Mouse (Mus musculus) Patski (cell line): ENCODE measurements at regions not wholly inside any gene's neighbourhood (a gene's known extent, or its start where the extent isn't known, plus 50 kb on each side); places are given as distances from the start of the nearest gene placed in this dataset.

ENCODE experiments used
- ATAC-seq: fragments of 100-300 bp; one replicate; pipeline ENCODE4 v1.8.0; 2021
- CTCF ChIA-PET: fragments of 350-600 bp; sonication (Branson Sonifier 250); formaldehyde crosslinking; loops from one replicate; lab custom pipeline; 2022; ENCODE audit warnings: inconsistent platforms; lab: Charles Lee
- POLR2A ChIA-PET: fragments of 350-600 bp; sonication (Branson Sonifier 250); formaldehyde crosslinking; loops from one replicate; lab custom pipeline; 2022; ENCODE audit warnings: antibody characterized with exemption, inconsistent platforms; lab: Charles Lee
- DNase-seq: peaks from one replicate; pipeline ENCODE4 v3.0.0-alpha.2; 2011; ENCODE audit warnings: low read depth, low spot score
- H3K27me3 ChIP-seq: fragments of 371-371 bp; one replicate; pipeline ENCODE4 v1.5.1; 2021
- CTCF ChIP-seq: fragments of 100-300 bp; IDR thresholded peaks from one replicate; pipeline ENCODE4 v1.5.1; 2021
- in situ Hi-C: fragments of 300-500 bp; cut with MboI; formaldehyde crosslinking; loops from 3 replicates; pipeline ENCODE4 v1.11.1; 2018; ENCODE audit warnings: low pct_unique_long_range_greater_than_20kb, mixed read lengths

DNA sequence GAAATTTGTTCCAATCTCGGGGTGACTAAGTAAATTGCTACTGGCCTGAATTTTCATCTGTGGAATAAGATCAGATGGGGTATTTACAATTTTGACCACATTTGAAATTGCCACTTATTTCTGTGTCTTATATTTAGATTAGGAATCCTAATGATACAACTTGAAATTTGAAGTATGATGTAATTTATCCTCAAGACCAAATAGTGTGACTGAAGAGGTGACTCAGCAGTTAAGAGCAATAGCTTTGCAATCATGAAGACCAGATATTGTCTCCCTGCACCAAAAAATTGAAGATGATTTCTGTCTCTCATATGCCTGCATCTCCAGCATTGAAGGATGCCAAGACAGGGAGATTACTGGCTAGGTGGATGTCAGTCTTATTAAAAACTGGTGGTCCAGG is 114.3 kb upstream of the Gm597 start:
- in situ Hi-C loops: no loop called here
- CTCF ChIA-PET: no interaction called here
- POLR2A ChIA-PET: no interaction called here
- no peaks in the 10 kb centered on the region for H3K27me3 ChIP-seq
- TF ChIP-seq CTCF: no peak
- ATAC-seq: no peak
- DNase-seq: no peak

DNA sequence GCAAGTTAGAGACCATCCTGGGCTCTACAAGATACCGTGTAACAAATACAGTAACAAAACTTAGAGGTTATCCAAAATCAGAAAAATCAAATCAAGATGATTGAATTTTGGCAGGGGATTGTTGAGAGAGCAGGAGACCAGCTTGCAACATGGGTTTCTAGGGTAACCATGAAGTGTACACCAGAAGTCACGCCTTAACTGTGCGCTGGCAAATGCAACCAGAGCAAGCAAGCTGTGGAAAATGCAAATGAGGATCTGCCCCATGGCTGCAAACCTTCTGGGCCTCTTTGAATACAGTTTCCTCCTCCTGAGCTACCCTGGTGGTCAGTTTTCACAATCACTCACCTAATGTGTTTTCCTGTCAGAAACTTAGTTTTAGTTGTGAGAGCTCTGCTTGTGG is 97.6 kb upstream of the Gm597 start:
- CTCF ChIA-PET: no interaction called here
- in situ Hi-C loops: no loop called here
- no peak for DNase-seq
- no peak for TF ChIP-seq CTCF
- H3K27me3 ChIP-seq: no peaks in the 10 kb centered on the region
- POLR2A ChIA-PET: no interaction called here
- no peak for ATAC-seq

DNA sequence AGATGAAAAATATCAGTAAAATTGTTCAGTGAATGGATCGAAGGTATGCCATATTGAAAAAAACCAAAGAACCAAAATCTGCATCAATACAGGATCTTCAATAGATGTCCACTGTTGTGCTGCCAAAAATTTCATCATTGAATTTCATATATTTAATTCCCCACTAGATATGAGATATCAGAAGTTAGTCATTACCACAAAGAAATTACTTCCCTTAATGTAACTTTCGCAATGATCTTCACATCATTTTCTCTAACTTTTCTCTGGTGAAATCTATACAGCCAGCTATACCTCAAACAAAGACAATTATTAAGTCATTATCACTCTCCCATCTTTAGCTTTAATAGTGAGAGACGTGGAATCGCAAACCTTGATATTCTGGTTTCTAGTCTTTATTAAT is 64.5 kb upstream of the Gm597 start:
- in situ Hi-C loops: no loop called here
- ATAC-seq (no peak), DNase-seq (no peak)
- no peaks in the 10 kb centered on the region for H3K27me3 ChIP-seq
- no peak for TF ChIP-seq CTCF
- ChIA-PET CTCF (no interaction called here), POLR2A (interaction anchor here (0.6 kb wide), 1 partner anchor 9 kb away, joined by 3 read pairs; no protein-coding TSS in a partner anchor)

DNA sequence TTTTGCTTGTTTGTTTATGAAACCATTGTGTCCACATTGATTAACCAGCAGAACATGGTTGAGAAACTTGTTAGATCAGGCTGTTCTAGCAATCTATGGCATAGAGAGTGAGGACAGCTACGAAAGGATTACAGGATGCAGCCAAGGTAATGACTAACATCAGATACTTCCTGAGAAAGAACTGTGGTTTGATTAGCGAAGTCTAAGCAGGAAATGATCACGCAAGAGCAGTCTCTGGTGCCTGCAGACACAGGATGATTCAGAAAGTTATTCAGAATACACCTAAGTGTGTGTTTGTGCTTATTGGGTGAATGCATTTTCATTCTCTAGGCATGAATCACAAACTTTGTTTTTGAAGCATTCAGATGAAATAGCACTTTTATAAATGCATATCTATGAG is 61.3 kb upstream of the Gm597 start:
- no peaks in the 10 kb centered on the region for H3K27me3 ChIP-seq
- no peak for TF ChIP-seq CTCF
- in situ Hi-C loops: no loop called here
- DNase-seq (no peak), ATAC-seq (no peak)
- ChIA-PET POLR2A (no interaction called here), CTCF (no interaction called here)
